Mouse (Mus musculus) T-cell, adult 66 days (primary cell): ENCODE measurements around the gene Ebp. TPM values are rescaled to one million over a fixed set of nuclear protein-coding genes. Genes with fewer than 3 reads are reported as not detected.

Experiments
- total RNA-seq, 2 experiments: library from RNA; stranded (reverse); gene quantifications; 3 replicates in 1 of 2; 4 replicates in 1 of 2; pipeline ENCODE4 v1.2.4; 2023

The Ebp gene
- 10 to 100 TPM; 43.4 to 58.1 TPM for total RNA-seq

GRCm38 (mm10) chrX:8193419-8193723, at the start of gene Ebp:
Gene Ebp (minus strand): TSS chrX:8193512.

GRCm38 (mm10) chrX:8206015-8206693, 12.8 kb upstream of the Ebp start, which contains the start of gene Porcn:
Gene Porcn (minus strand): TSS chrX:8206525.

DNA sequence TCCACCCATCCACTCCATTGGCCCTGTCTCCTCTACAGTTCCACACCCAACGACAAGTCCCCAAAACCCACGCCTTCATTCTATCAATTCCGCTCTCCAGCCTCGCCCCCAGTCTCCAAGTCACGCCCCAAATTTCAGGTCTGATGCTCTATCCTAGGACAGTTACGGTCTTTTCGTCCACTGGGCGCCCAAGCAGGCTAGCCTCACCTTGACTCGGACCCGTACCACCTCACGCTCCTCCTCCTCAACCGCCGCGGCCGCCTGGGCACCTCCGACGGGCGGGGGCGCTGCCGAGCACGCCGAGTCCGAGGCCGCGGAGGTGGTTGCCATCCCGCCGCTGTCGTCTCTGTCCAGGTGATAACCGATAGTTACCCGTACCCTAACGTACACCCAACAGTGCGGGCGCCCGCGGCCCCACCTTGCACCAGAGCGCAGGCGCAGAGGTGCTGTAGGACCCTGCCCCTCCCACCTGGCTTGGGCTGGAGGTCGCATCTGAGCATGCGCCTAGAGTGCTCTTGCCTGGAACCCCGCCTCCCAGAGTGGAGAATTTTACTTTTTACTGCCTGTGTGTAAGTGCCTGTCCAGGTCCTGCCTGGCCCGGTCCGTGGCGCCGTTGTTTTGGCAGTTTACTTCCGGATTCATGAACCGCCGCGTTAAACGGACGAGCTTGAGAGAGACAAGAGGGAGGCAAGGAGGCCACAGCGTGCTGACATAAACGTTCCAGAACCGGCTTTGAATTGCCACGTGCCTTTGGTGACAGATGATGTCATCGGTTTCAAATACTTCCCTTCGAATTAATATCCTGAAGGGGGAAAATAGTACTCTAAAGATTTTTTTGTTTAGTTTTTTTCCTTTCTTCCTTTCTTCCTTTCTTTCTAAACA, 17.6 kb downstream of the Ebp start, which contains the start of gene Tbc1d25:
Gene Tbc1d25, minus strand, starts transcription at position 678 of the 882 bp plus-strand sequence.

GRCm38 (mm10) chrX:8145153-8145991, 47.9 kb downstream of the Ebp start, which contains the start of gene Rbm3:
Gene Rbm3 (minus strand): TSS chrX:8145880.

Other genes starting within 250 kb of the Ebp start
- gene Hdac6, start 245.6 kb downstream of the Ebp start, total RNA-seq: 10 to 100 TPM; 12.3 to 13.2 TPM
- gene Gata1, start 215.4 kb downstream of the Ebp start, total RNA-seq: 1 to 10 TPM; 3.8 to 6.8 TPM
- gene Glod5, start 175.0 kb downstream of the Ebp start, total RNA-seq: under 1 TPM in 1 of 2 experiments, not detected in 1; 0.90 TPM
- gene Suv39h1, start 118.8 kb downstream of the Ebp start, total RNA-seq: 10 to 100 TPM; 30.9 to 31.8 TPM
- gene Was, start 103.0 kb downstream of the Ebp start, total RNA-seq: 100 to 1,000 TPM; 107 to 119 TPM
- gene Wdr13, start 60.6 kb downstream of the Ebp start, total RNA-seq: 10 to 100 TPM; 41.5 to 51.4 TPM
- 100 to 1,000 TPM; 416 to 518 TPM for gene Rbm3, start 47.6 kb downstream of the Ebp start, total RNA-seq
- gene Tbc1d25, start 17.3 kb downstream of the Ebp start, total RNA-seq: 10 to 100 TPM; 15.6 to 17.1 TPM
- gene Porcn, start 13.0 kb upstream of the Ebp start, total RNA-seq: not detected
- 10 to 100 TPM; 16.3 to 17.3 TPM for gene Ftsj1, start 58.9 kb upstream of the Ebp start, total RNA-seq
- under 1 TPM in 1 of 2 experiments, not detected in 1; 0.79 TPM for gene Slc38a5, start 77.6 kb upstream of the Ebp start, total RNA-seq
- not detected for gene Ssxb10, start 133.9 kb upstream of the Ebp start, total RNA-seq
- gene Ssxb9, start 173.5 kb upstream of the Ebp start, total RNA-seq: not detected
- not detected for gene Ssxb1, start 219.8 kb upstream of the Ebp start, total RNA-seq